In the genomic region with DNA sequence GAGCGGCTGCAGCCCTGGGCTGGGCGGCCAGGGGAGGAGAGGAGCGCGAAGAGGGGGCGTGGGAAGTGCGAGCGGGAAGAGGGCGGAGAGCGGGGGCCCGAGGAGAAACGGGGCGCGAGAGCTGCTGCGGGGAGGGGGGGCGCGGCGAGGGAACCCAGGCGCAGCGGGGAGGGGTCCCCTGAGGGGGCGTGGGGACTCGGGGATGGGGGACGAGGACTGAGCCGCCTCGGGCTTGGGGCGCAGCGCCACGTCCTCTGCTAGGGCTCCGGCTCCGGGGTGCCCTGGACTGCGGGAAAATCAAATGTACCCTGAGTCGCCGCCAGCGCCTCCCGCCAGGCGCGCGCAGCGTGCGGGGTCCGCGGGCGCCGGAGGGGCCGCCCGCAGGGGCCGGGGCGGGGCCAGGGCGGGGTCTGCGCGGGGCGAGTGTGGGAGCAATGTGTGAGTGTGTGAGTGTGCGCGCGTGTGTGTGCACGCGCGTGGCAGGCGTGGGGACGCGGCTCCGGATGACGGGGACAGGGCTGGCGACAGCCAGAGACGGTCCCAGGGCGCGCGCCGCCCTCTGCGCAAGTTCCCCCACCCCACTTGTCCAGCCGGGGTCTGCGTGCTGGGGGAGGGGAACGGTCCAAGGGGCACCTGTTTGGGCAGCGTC, we compare ENCODE assay signal across 9 mouse cellular contexts. TPM values are rescaled to one million over a fixed set of nuclear protein-coding genes. Genes with fewer than 3 reads are reported as not detected.
DNase-seq lines count a peak whose midpoint lies in the region; ATAC-seq and TF ChIP-seq lines count a peak whose summit lies in the region.
"Had no signal": no experiment of that assay in that cellular context is flagged by ENCODE, and none has a peak within 500 bp of the region (broad histone marks: within the 10 kb centered on the region; RNA-seq: fewer than 3 reads in every experiment).

A gene (minus strand): TSS at position 396 of the 649 bp plus-strand sequence.

- no peaks in the 10 kb centered on the region for H3K36me3 ChIP-seq in hindbrain, embryonic 15.5 days
- no peaks in the 10 kb centered on the region for H3K36me3 ChIP-seq in liver, embryonic 15.5 days (replicated peaks)

- no peaks in the 10 kb centered on the region for H3K9me3 ChIP-seq in hindbrain, embryonic 15.5 days
- H3K9me3 ChIP-seq in liver, embryonic 15.5 days (replicated peaks), result no peaks in the 10 kb centered on the region

- peak within 1 kb of the TSS; percentile 68 for H3K9ac ChIP-seq in hindbrain, embryonic 15.5 days
- H3K9ac ChIP-seq in liver, embryonic 15.5 days, result no peak within 1 kb of the TSS

- WGBS in lung, adult 2 months, result 2% methylated on average over 69 of the region's 73 CpGs
- WGBS in hindbrain, embryonic 15.5 days, result 0% methylated on average over 45 of the region's 73 CpGs
- under 1% methylated on average over 68 of the region's 73 CpGs for WGBS in liver, embryonic 15.5 days (ENCODE audit: insufficient replicate concordance)

- peak within 1 kb of the TSS; percentile 29; the same call in 1 of the 2 replicates for H3K27ac ChIP-seq in hindbrain, embryonic 15.5 days (replicated peaks)
- H3K27ac ChIP-seq in liver, embryonic 15.5 days (replicated peaks), result no peak within 1 kb of the TSS

- DNase-seq in adrenal gland, postnatal 14 days, result peak; percentile 38
- no peak for DNase-seq in adrenal gland, adult 8-10 months
- no peak for DNase-seq in lung, adult 2 months
- no peak for DNase-seq in lung, postnatal 25 days (ENCODE audit: low spot score)
- DNase-seq in right cerebral cortex, postnatal 14 days, result peak; percentile 58
- no peak for DNase-seq in ovary, postnatal 10 days (ENCODE audit: low spot score)

- peaks cover 16% of the 10 kb centered on the region; the same call in 1 of the 2 replicates for H3K27me3 ChIP-seq in hindbrain, embryonic 15.5 days
- peaks cover 84% of the 10 kb centered on the region for H3K27me3 ChIP-seq in liver, embryonic 15.5 days

- H3K4me3 ChIP-seq in lung, adult 2 months (replicated peaks; ENCODE audit: extremely low read depth, low read depth, low read length), result peak within 1 kb of the TSS; percentile 40
- peak within 1 kb of the TSS; percentile 67 for H3K4me3 ChIP-seq in hindbrain, embryonic 15.5 days
- H3K4me3 ChIP-seq in liver, embryonic 15.5 days (replicated peaks), result peak within 1 kb of the TSS; percentile 46
- H3K4me3 ChIP-seq: erythroblast, embryonic 14.5 days had no signal

- no peak for TF ChIP-seq CTCF in lung, adult 2 months (IDR thresholded peaks at IDR 0.05; ENCODE audit: insufficient read depth, low read length)

- no peak for TF ChIP-seq POLR2A in lung, adult 2 months (IDR thresholded peaks at IDR 0.05; ENCODE audit: borderline replicate concordance, extremely low read depth, low read depth, low read length)

- ATAC-seq in hindbrain, embryonic 15.5 days (ENCODE audit: low FRiP score, low read depth), result peak; percentile 72
- ATAC-seq in liver, embryonic 15.5 days (ENCODE audit: insufficient read depth), result no peak

- H3K4me1 ChIP-seq in lung, adult 2 months (ENCODE audit: control insufficient read depth, insufficient read depth, low read length), result peaks cover 7% of the 10 kb centered on the region; the same call in 1 of the 2 replicates
- H3K4me1 ChIP-seq in hindbrain, embryonic 15.5 days (replicated peaks), result peaks cover 34% of the 10 kb centered on the region
- H3K4me1 ChIP-seq in liver, embryonic 15.5 days (replicated peaks), result peaks cover 2% of the 10 kb centered on the region; the same call in 1 of the 2 replicates

- peak within 1 kb of the TSS; percentile 98 for H3K4me2 ChIP-seq in hindbrain, embryonic 15.5 days
- H3K4me2 ChIP-seq in liver, embryonic 15.5 days, result peak within 1 kb of the TSS; percentile 73

RNA-seq across cellular contexts. Expression of the gene that starts here (rescaled TPM):
- 0.52 and 0.83 TPM in 2 replicates for total RNA-seq in adrenal gland, postnatal 14 days (2021)
- total RNA-seq in adrenal gland, adult 8-10 months (2022), result under 1 TPM; 0.22 to 0.52 (median 0.37) TPM
- polyA plus RNA-seq in lung, adult 2 months (2012; rRNA removed), result 13.6 and 15.7 TPM in 2 replicates
- 41.1 and 42.6 TPM in 2 replicates for polyA plus RNA-seq in hindbrain, embryonic 15.5 days (2015; fragmentation: Nextera tagmentation; extraction: Ambion mirVana)
- polyA plus RNA-seq in liver, embryonic 15.5 days (2015; fragmentation: Nextera tagmentation; extraction: Ambion mirVana), result 0.05 and 0.12 TPM in 2 replicates

Comparison
In these comparisons a context has a peak if more than half of its experiments do, and no peak if none do; other contexts are left out.
1. RNA of the gene that starts here (polyA plus RNA-seq): 41.1 to 42.6 TPM in hindbrain, embryonic 15.5 days and 13.6 to 15.7 TPM in lung, adult 2 months; 0.05 to 0.12 TPM in liver, embryonic 15.5 days; every median in the first group is over 10 times any median in the second.
2. Peak in DNase-seq in adrenal gland, postnatal 14 days; RNA of the gene not detected or under 1 TPM.
3. Peak in every context shown above with its lines, with median percentiles within 50 percentile points of each other: H3K4me3 ChIP-seq.